Mouse (Mus musculus) fat pad, adult 2 months (tissue): ENCODE results near the gene Rrp1b.
"Not testable (repeated sequence)": the region's sequence is repeated elsewhere in the genome, so short reads cannot be mapped to it uniquely, and the experiment has no call there.

Experiments
- DNase-seq: peaks from one replicate; pipeline ENCODE4 v3.0.0-alpha.2; 2011; ENCODE audit warnings: low read depth, low spot score; ENCODE audit errors: extremely low read depth

Rrp1b gene

GRCm38 (mm10) chr17:32028301-32028700 lies 7.6 kb upstream of the Rrp1b start:
- no peak for DNase-seq

DNA sequence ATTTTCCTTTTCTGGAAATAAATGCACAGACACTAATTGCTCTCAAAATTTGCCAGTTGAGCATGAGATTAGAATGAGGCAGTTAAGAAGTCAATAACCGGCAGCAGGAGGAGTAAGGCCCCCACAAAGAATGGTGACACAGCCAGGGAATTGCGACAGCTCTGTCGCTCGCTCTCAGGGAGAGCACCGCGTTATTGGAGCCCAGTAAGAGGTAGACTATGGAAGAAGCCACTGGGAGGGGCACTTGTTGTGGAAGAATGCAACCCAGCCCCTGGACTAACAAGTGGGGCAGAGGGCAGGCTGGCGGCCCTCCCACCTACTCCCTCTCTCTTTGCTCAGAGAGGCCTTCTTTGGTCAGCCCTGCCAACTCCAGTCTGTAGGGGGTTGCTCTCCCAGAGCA lies 4.2 kb upstream of the Rrp1b start:
- no peak for DNase-seq

- DNase-seq: no peak
Observed at GRCm38 (mm10) chr17:32034322-32034721, 1.6 kb upstream of the Rrp1b start.

DNA sequence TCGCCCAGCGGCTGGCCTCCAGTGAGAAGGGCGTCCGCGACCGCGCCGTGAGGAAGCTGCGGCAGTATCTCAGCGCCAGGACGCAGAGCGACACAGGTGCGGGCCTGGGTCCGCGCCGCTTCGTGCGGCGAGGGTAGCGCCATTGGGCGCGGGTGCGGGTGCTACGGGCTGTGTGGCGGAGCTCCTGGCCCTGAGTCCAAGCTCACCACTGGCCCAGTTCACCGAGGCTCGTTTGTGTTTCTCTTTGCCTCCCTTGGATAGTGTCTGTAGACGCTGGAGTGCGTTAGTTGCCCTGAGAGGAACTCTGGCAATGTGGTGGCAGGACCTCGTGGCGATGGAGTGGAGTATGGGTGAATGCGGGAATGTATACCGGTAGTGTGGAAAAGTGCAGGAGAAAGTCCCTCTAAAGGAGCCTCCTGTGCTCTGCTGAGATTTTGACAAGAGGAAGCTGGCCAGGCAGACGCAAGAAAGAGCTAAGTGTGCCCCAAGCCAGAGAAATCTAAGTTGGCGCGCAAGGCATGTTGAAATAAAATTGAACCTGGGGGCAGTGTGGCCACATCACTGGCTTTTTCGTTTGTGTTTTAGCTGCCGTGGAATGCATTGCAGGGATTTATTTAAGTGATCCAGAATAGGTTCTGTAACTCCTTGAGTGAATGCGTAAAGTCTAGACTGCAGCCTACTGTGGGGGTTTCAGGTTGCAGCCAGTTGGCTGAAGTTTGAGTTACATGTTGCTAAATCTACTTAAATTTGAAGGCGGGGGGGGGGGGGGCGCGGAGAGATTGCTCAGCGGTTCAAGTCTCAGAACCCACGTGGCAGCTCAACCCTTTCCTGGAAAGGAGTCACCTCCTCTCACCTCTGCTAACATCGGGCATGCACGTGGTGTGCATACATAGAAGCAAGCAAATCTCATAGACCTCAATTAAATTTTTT lies 874 bp downstream of the Rrp1b start:
- DNase-seq: no peak

GRCm38 (mm10) chr17:32040263-32040662 lies 4.4 kb downstream of the Rrp1b start:
- no peak for DNase-seq

GRCm38 (mm10) chr17:32046541-32046940 lies 10.6 kb downstream of the Rrp1b start:
- DNase-seq: no peak

- no peak for DNase-seq
Observed at GRCm38 (mm10) chr17:32048351-32048750, 12.5 kb downstream of the Rrp1b start.

DNA sequence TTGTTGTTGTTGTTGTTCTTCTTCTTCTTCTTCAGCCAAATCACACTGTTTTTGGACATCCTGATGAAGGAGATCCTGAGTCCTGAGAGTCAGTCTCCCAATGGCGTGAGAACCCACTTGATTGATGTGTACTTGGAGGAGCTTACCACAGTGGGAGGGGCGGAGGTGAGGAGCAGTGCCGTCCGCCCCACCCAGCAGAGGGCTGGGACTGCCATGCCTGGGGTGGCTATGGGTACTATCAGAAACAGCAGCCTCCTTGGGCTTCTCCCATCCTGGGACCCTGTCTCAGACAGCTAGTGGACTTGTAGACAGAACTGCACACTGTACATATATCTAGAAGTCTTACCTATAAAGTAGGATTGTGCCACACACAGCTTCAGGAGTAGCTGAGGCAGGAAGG lies 14.0 kb downstream of the Rrp1b start:
- DNase-seq: no peak

GRCm38 (mm10) chr17:32050609-32051008 lies 14.7 kb downstream of the Rrp1b start:
- no peak for DNase-seq

DNA sequence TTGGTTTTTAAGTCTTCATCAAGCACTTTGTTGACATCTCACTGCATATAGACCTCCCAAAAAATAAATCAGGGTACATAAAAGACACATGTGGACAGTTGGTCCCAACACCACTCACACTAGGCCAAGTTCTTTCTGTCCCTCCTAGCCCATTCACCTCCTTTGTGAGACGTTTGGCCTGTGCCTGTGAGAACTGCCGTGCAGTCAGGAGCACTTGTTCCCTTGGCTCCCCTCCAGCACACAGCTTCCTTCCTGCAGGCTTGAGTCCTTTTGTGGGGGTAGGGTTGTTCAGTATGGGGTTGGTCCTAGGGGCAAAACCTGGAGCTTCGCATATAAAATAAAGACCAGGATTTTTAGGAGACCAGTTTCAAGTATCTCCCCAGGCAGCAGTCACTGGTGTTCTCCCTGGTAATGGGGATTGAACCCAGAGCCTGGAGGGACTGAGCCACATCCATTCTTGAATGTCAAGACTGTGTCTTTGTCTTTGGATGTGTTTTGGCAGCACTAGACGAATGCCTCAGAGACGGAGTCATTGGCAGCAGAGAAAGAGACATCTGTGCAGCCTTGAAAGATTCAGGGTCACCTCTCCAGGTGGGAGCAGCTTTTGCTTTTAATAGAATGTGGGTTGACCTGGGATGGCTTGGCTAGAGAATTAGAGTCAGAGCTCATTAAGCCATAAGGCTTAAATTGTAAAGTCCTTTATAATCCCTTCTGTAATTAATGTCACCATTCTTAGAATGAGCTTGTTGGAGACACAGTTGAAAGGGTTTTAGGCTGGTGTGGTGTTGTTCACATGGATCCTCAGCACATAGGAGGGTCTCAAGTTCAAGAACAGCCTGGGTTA lies 16.6 kb downstream of the Rrp1b start:
- DNase-seq: no peak

- DNase-seq: no peak
Observed at GRCm38 (mm10) chr17:32053677-32054076, 17.8 kb downstream of the Rrp1b start.

DNA sequence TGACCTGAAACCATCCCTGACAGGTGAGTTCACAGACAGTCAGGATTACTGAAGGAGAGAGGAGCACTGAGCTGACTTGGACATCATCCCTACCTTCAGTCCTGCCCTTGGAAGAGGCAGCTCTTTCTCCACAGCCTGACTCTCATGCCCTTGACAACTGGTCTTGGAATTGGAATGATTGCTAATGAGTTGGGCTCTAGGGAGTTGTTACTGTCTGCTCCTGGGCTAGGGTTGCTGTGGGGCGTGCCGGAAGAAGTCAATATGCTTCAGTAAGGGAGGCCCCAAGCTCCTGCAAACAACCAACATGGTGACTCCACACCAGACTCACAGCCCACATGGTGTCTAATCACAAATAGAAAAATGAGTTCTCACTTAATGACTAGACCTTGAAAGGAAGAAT lies 21.9 kb downstream of the Rrp1b start:
- no peak for DNase-seq

- no peak for DNase-seq
Observed at GRCm38 (mm10) chr17:32059084-32059483, 23.2 kb downstream of the Rrp1b start.

GRCm38 (mm10) chr17:32061219-32061618 lies 25.3 kb downstream of the Rrp1b start:
- DNase-seq: no peak

DNA sequence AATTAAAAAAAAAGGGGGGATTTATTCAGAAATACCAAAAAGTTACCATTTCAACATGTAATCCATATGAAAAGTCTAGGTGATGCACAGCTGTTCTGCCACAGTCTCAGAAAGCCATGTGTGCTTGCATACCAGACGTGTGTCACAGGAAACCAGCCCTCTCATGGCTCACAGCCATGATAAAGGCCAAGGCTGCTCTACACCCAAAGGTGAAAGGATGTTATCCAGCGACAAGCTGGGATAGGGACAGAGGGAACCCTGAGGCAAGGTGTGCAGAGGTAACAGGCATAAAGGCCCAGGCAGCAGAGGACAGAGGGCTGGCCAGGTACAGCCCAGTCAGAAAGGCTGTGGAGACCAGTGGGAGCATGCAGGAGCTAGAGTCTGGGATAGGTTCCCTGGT lies 27.8 kb downstream of the Rrp1b start:
- DNase-seq: no peak

GRCm38 (mm10) chr17:32064762-32065161 lies 28.9 kb downstream of the Rrp1b start:
- DNase-seq: not testable (repeated sequence)

DNA sequence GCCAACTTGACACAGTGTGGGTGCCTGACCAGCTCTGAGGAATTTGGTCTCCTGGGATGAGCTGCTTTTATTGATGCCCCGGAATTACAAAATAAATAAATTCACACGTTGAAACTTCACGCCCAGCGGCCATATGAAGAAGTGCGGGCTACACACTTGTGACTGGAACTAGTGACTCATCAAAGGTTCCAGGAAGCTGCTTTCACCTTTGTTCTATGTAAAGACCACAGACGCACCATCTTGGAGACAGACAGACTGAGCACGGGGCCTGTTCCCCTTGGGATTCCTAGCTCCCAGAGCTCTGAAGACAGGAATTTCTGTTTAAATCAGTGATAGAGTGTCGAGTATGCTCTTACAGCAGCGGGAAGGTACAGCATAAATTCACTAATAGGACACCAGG lies 31.6 kb downstream of the Rrp1b start:
- DNase-seq: no peak

DNA sequence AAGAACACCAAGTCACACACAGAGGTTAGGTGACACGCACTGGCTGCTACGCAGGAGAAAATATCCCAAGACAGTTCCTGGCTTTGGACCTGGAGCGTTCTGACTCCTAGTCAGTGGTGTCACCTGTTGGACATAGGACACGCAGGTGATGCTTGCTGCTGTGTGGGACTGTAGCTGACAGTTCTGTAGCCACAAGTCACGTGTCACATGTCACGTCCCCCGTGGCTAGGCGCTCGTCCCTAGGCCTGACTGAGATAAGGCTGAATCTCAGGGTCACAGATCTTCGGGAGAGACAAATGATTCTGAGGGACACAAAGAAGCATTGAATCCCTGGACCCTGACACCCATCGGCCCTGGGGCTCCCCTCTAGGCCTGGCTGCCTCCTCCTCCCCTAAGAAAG lies 32.5 kb downstream of the Rrp1b start:
- no peak for DNase-seq

GRCm38 (mm10) chr17:32068810-32069209 lies 32.9 kb downstream of the Rrp1b start:
- no peak for DNase-seq

- no peak for DNase-seq
Observed at GRCm38 (mm10) chr17:32073359-32073758, 37.5 kb downstream of the Rrp1b start.

DNA sequence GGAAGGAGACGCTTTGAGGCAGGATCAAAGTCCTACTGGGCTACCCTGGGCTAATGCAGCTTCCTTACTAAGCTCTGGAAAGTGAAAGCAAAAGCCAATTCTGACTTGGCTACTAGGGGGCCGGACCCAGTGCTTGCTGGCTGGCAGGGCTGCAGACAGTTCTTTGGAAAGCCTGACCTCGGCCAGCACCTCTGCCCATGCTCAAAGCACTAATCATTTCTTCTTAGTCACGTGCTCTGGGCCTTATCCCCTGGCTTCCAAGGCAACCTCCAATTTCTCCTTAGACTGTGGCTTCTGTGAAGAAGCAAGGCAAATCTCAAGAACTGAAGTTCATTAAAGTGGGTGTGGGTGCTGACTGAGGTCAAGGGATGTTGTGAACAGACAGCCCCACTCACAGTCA lies 38.8 kb downstream of the Rrp1b start:
- no peak for DNase-seq

GRCm38 (mm10) chr17:32075164-32075563 lies 39.3 kb downstream of the Rrp1b start:
- no peak for DNase-seq
